21 mouse cellular contexts compared by ENCODE assay signal in the genomic region with DNA sequence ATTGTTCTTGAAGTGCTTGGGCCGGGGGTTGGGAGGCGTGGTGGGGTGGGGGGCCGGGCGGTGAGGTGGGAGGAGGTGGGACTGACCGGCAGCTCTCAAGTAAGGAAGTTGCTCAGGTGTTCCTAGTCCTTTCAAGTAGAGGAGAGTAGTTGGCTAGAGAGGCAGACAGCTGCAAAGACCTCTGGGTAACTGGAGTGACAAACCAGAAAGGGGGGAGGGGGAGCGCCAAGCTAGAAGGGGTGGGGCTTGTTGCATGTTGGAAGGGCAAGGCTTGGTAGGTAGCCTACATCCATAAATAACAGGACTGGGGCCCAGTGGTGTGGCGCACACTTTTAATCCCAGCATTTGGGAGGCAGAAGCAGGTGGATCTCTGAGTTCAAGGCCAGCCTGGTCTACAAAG. TPM values are rescaled to one million over a fixed set of nuclear protein-coding genes. Genes with fewer than 3 reads are reported as not detected.
"Had no signal": no experiment of that assay in that cellular context is flagged by ENCODE, and none has a peak within 500 bp of the region (broad histone marks: within the 10 kb centered on the region; RNA-seq: fewer than 3 reads in every experiment).

No protein-coding gene starts in this region.

- H3K4me2 ChIP-seq: lung, embryonic 14.5 days; midbrain, embryonic 12.5 days; neural tube, embryonic 13.5 days; neural tube, embryonic 15.5 days; stomach, embryonic 15.5 days had no signal

- H3K27ac ChIP-seq: midbrain, embryonic 10.5 days; midbrain, embryonic 12.5 days; neural tube, embryonic 13.5 days; neural tube, embryonic 15.5 days; stomach, embryonic 15.5 days; stomach, postnatal 0 days had no signal

- H3K36me3 ChIP-seq: midbrain, embryonic 10.5 days; midbrain, embryonic 12.5 days; neural tube, embryonic 13.5 days; neural tube, embryonic 15.5 days; stomach, embryonic 15.5 days had no signal

- H3K9ac ChIP-seq: lung, embryonic 14.5 days; midbrain, embryonic 12.5 days; neural tube, embryonic 13.5 days; neural tube, embryonic 15.5 days; stomach, embryonic 15.5 days had no signal

- DNase-seq: lung, adult 18-20 months; lung, embryonic 14.5 days; lung, postnatal 10 days; lung, postnatal 4 days; midbrain, embryonic 14.5 days; retina, postnatal 1 day; right cerebral cortex, adult 18-20 months; thymus, adult 2 months; thymus, postnatal 25 days; thymus, postnatal 4 days had no signal

- H3K9me3 ChIP-seq: midbrain, embryonic 12.5 days; neural tube, embryonic 15.5 days; stomach, embryonic 15.5 days had no signal

- H3K4me3 ChIP-seq: midbrain, embryonic 10.5 days; midbrain, embryonic 12.5 days; myocyte; neural tube, embryonic 13.5 days; neural tube, embryonic 15.5 days; stomach, embryonic 15.5 days had no signal

- H3K27me3 ChIP-seq: midbrain, embryonic 12.5 days; neural tube, embryonic 13.5 days; neural tube, embryonic 15.5 days; stomach, embryonic 15.5 days had no signal

- H3K4me1 ChIP-seq: midbrain, embryonic 12.5 days; neural tube, embryonic 13.5 days; neural tube, embryonic 15.5 days; stomach, embryonic 15.5 days had no signal

- ATAC-seq: midbrain, embryonic 16.5 days had no signal

RNA-seq across cellular contexts. Expression of gene Bcam, which starts 10.9 kb away (rescaled TPM):
- total RNA-seq: megakaryocyte-erythroid progenitor cell, adult 5-6 weeks had no signal

RNA-seq across cellular contexts. Expression of gene Cblc, which starts 14.9 kb away (rescaled TPM):
- total RNA-seq: megakaryocyte, adult 5-6 weeks; megakaryocyte-erythroid progenitor cell, adult 5-6 weeks had no signal
- polyA plus RNA-seq: midbrain, embryonic 14.5 days; neural tube, embryonic 13.5 days; testis, adult 2 months had no signal

RNA-seq across cellular contexts. Expression of gene Bcl3, which starts 40.8 kb away (rescaled TPM):
- total RNA-seq: megakaryocyte-erythroid progenitor cell, adult 5-6 weeks had no signal
